Mouse (Mus musculus) heart, embryonic 15.5 days (tissue): Measurements from ENCODE around the gene Slit2. TPM values are rescaled to one million over a fixed set of nuclear protein-coding genes. Genes with fewer than 3 reads are reported as not detected.

Experiments used
- ATAC-seq: fragments of 200-750 bp; cut with Nextera tagmentation; replicated peaks from 2 replicates; pipeline ENCODE4 v1.8.0; 2017; ENCODE audit warnings: low read depth, moderate TSS enrichment; ENCODE audit not compliant: insufficient number of reproducible peaks, insufficient read depth, low FRiP score
- H3K27ac ChIP-seq: fragments of 300-500 bp; sonication (generic); 2 replicates; pipeline ENCODE4 v1.5.1; 2015; ENCODE audit warnings: mild to moderate bottlenecking, inconsistent platforms
- H3K27me3 ChIP-seq: fragments of 300-500 bp; sonication (generic); 2 replicates; pipeline ENCODE4 v1.6.1; 2015; ENCODE audit warnings: inconsistent platforms
- H3K36me3 ChIP-seq: fragments of 300-500 bp; sonication (generic); 2 replicates; pipeline ENCODE4 v1.6.1; 2015; ENCODE audit warnings: mild to moderate bottlenecking, inconsistent platforms
- H3K4me1 ChIP-seq: fragments of 300-500 bp; sonication (generic); replicated peaks from 2 replicates; pipeline ENCODE4 v1.6.1; 2015; ENCODE audit warnings: inconsistent platforms
- H3K4me2 ChIP-seq: fragments of 300-500 bp; sonication (generic); 2 replicates; pipeline ENCODE4 v1.6.1; 2015; ENCODE audit warnings: inconsistent platforms, mild to moderate bottlenecking, moderate library complexity
- H3K4me3 ChIP-seq: fragments of 300-500 bp; sonication (generic); 2 replicates; pipeline ENCODE4 v1.5.1; 2015; ENCODE audit warnings: mild to moderate bottlenecking, inconsistent platforms
- H3K9ac ChIP-seq: fragments of 300-500 bp; sonication (generic); 2 replicates; pipeline ENCODE4 v1.6.1; 2015; ENCODE audit warnings: mild to moderate bottlenecking, inconsistent platforms
- H3K9me3 ChIP-seq: fragments of 300-500 bp; sonication (generic); replicated peaks from 2 replicates; pipeline ENCODE4 v1.6.1; 2016; ENCODE audit warnings: inconsistent platforms
- WGBS: fragments of 180-500 bp; shearing (Covaris S2); methylation state at CpG from one replicate; pipeline ENCODE4 v1.1.7; 2015; ENCODE audit warnings: mixed read lengths; 5-methylcytosine and 5-hydroxymethylcytosine counted together
- microRNA-seq: library from miRNA; unstranded; fragments of <30 nt; microRNA quantifications from one replicate; pipeline ENCODE4, GENCODE M21; 2016
- polyA plus RNA-seq: library from polyadenylated mRNA; unstranded; fragments of >200 nt; fragmentation: Nextera tagmentation; extraction: Ambion mirVana; gene quantifications from 2 replicates; pipeline ENCODE4 v1.2.1, GENCODE M21; 2015

The Slit2 gene
- polyA plus RNA-seq, 1 experiment from 2014 or later = 20.6 TPM

GRCm38 (mm10) chr5:48333884-48334513 lies 351.1 kb downstream of the Slit2 start:
- 55% methylated on average over 9 of the region's 9 CpGs for WGBS
- no peaks in the 10 kb centered on the region for H3K27me3 ChIP-seq
- no peak overlapping the region for H3K4me3 ChIP-seq
- no peak overlapping the region for H3K4me2 ChIP-seq
- no peak overlapping the region for H3K9ac ChIP-seq
- no peaks in the 10 kb centered on the region for H3K36me3 ChIP-seq
- no peaks in the 10 kb centered on the region for H3K4me1 ChIP-seq
- no peaks in the 10 kb centered on the region for H3K9me3 ChIP-seq
- H3K27ac ChIP-seq = no peak overlapping the region
- ATAC-seq = no peak

- no peaks in the 10 kb centered on the region for H3K9me3 ChIP-seq
- no peak overlapping the region for H3K4me3 ChIP-seq
- H3K36me3 ChIP-seq = no peaks in the 10 kb centered on the region
- no peak overlapping the region for H3K27ac ChIP-seq
- no peak overlapping the region for H3K4me2 ChIP-seq
- ATAC-seq = no peak
- H3K4me1 ChIP-seq = no peaks in the 10 kb centered on the region
- WGBS = 66% methylated on average over 7 of the region's 7 CpGs
- no peaks in the 10 kb centered on the region for H3K27me3 ChIP-seq
- H3K9ac ChIP-seq = no peak overlapping the region
These were observed 358.0 kb downstream of the Slit2 start for GRCm38 (mm10) chr5:48340808-48341433.

GRCm38 (mm10) chr5:48345095-48345982 lies 362.4 kb downstream of the Slit2 start:
- no peak overlapping the region for H3K4me3 ChIP-seq
- no peaks in the 10 kb centered on the region for H3K27me3 ChIP-seq
- no peaks in the 10 kb centered on the region for H3K4me1 ChIP-seq
- H3K36me3 ChIP-seq = no peaks in the 10 kb centered on the region
- H3K27ac ChIP-seq = no peak overlapping the region
- ATAC-seq = no peak
- no peak overlapping the region for H3K9ac ChIP-seq
- no peak overlapping the region for H3K4me2 ChIP-seq
- 40% methylated on average over 5 of the region's 5 CpGs for WGBS
- H3K9me3 ChIP-seq = no peaks in the 10 kb centered on the region

- WGBS = 90% methylated on average over 2 of the region's 2 CpGs
- Histone ChIP-seq H3K4me2 (no peak overlapping the region), H3K27me3 (no peaks in the 10 kb centered on the region), H3K9ac (no peak overlapping the region), H3K4me3 (no peak overlapping the region), H3K27ac (no peak overlapping the region), H3K36me3 (no peaks in the 10 kb centered on the region), H3K4me1 (no peaks in the 10 kb centered on the region), H3K9me3 (no peaks in the 10 kb centered on the region)
- no peak for ATAC-seq
These were observed 363.2 kb downstream of the Slit2 start for GRCm38 (mm10) chr5:48345983-48346648.

GRCm38 (mm10) chr5:48349309-48349708 lies 366.4 kb downstream of the Slit2 start:
- Histone ChIP-seq H3K9ac (no peak overlapping the region), H3K4me1 (no peaks in the 10 kb centered on the region), H3K27ac (no peak overlapping the region), H3K36me3 (no peaks in the 10 kb centered on the region), H3K9me3 (no peaks in the 10 kb centered on the region), H3K27me3 (no peaks in the 10 kb centered on the region), H3K4me3 (no peak overlapping the region), H3K4me2 (no peak overlapping the region)
- ATAC-seq = no peak
- WGBS = 72% methylated on average over 1 of the region's 1 CpGs

Small RNAs within 50 kb of the gene (microRNA-seq; reads per million reads assigned to microRNA genes)
- gene Mir218-1 = 21.8 reads per million, percentile 34 among the genes with 10 or more reads in this experiment
